Mouse (Mus musculus): ENCODE data around the gene Ribc2.

The Ribc2 gene

GRCm38 (mm10) chr15:85178172-85178571 is 46.3 kb downstream of the Ribc2 start:
- in situ Hi-C loops (cut with MboI, MseI), result no loop called here

DNA sequence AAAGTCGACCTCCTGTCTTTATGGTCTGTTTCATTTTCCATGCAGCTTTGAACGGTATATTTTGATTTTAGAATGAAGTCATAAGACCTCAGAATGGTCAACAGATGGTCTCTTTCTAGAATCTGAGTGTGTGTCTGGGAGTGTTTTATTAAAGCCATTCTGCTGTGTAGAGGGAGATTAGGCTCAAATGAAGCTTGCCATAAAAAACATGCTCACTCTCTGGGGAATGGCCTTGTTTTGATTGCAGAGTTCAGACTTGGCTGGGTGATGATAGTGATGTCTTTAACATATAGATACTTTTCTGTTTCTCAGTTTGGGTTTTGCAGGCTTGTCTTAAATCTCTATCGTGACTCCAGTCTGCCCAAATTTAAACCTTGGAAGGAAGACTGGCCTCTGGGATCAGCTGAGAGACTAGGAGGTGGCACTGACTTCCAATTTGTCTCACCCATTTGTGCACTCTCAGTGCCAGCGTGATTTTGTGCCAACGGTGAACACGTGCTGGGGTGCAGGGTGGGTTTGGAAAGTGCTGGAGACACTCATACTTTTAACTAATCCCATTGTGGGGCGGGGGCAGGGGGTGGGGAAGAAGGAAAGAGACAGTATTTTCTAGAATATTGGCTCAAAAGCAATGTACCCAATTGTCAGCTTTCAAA is 47.8 kb downstream of the Ribc2 start:
- in situ Hi-C loops (cut with MboI, MseI), result no loop called here

DNA sequence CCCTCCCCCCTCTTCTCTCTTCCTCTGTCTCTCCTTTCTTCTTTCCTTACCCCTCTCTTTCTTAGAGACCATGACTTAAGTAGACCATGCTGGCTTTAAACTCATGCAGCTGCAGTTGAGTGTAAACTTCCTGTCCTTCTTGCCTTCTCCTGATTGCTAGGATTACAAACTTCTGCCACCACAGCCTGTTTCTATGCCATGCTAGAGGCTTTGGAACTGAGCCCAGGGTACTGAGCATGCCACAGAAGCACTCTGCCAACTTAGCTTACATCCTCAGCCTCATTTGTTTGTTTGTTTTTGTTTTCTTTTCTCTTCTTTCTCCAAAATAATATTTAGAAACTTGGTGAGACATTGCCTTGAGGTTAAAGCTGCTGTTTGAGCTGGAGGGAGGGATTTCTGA is 48.5 kb downstream of the Ribc2 start:
- in situ Hi-C loops (cut with MboI, MseI), result no loop called here

DNA sequence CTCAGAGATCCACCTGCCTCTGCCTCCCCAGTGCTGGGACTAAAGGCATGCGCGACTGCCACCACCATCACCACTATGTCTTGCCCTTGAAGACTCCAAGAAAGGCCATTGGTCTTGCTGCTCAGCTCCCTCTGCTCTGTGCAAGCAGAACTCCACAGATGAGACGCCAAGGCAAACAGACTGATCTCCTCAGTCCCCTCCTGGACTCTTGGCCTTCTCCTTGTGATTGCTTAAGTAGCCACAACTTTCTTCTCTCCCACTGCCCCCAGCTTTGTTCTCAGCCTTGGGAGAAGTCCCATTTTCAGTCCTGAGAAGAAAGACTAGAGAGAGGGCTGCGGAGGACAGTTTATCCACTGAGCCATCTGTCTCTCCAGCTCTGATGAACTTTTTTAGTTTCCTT is 50.2 kb downstream of the Ribc2 start:
- in situ Hi-C loops (cut with MboI, MseI), result no loop called here

- in situ Hi-C loops (cut with MboI, MseI), result no loop called here
Measured at GRCm38 (mm10) chr15:85186916-85187315, 55.0 kb downstream of the Ribc2 start.

GRCm38 (mm10) chr15:85188167-85188778 is 56.4 kb downstream of the Ribc2 start:
- in situ Hi-C loops (cut with MboI, MseI), result no loop called here
